ENCODE assay signal across 9 mouse cellular contexts in genomic region chr2:29751497-29751896, GRCm38 (mm10). TPM values are rescaled to one million over a fixed set of nuclear protein-coding genes. Genes with fewer than 3 reads are reported as not detected.
DNase-seq lines count a peak whose midpoint lies in the region; ATAC-seq and TF ChIP-seq lines count a peak whose summit lies in the region.
"Had no signal": no experiment of that assay in that cellular context is flagged by ENCODE, and none has a peak within 500 bp of the region (broad histone marks: within the 10 kb centered on the region; RNA-seq: fewer than 3 reads in every experiment).

Gene Gm13420, minus strand, starts transcription at chr2:29751685.

- in situ Hi-C loops in Patski (cut with MboI; ENCODE audit: low pct_unique_long_range_greater_than_20kb), result no loop called here

- H3K9me3 ChIP-seq in forebrain, embryonic 14.5 days (replicated peaks; ENCODE audit: control insufficient read depth, low read length), result no peaks in the 10 kb centered on the region

- no peaks in the 10 kb centered on the region for H3K36me3 ChIP-seq in forebrain, embryonic 14.5 days (ENCODE audit: control insufficient read depth, insufficient read depth, low read length)

- no peak for DNase-seq in Patski (ENCODE audit: low read depth, low spot score)
- DNase-seq in forebrain, embryonic 14.5 days (ENCODE audit: low spot score), result no peak
- DNase-seq in kidney, postnatal 25 days, result peak; percentile 77 to 91
- peak; percentile 42 for DNase-seq in lung, postnatal 36 days
- DNase-seq in cerebellum, adult 18-20 months, result no peak
- DNase-seq in layer of hippocampus, postnatal 36 days, result no peak
- DNase-seq in right cerebral cortex, adult 2 months (ENCODE audit: low spot score in 2 of 2), result no peak
- no peak for DNase-seq in adrenal gland, postnatal 10 days
- DNase-seq: thymus, postnatal 36 days had no signal

- ATAC-seq in Patski, result peak; percentile 73
- ATAC-seq in forebrain, embryonic 14.5 days, result no peak

- H3K4me1 ChIP-seq in forebrain, embryonic 14.5 days (ENCODE audit: control insufficient read depth, insufficient read depth, low read length), result no peaks in the 10 kb centered on the region

- TF ChIP-seq CTCF in Patski (IDR thresholded peaks at IDR 0.05), result no peak

- peak within 1 kb of the TSS; percentile 17; the same call in 1 of the 2 replicates for H3K9ac ChIP-seq in forebrain, embryonic 14.5 days (ENCODE audit: low read length)

- H3K4me3 ChIP-seq in forebrain, embryonic 14.5 days (ENCODE audit: low read depth, low read length), result no peak within 1 kb of the TSS

- H3K27ac ChIP-seq in forebrain, embryonic 14.5 days (ENCODE audit: low read depth, low read length), result no peak within 1 kb of the TSS

- POLR2A ChIA-PET in Patski (lab: Charles Lee), result no interaction called here

- WGBS in forebrain, embryonic 14.5 days, result 6% methylated on average over 28 of the region's 28 CpGs

- CTCF ChIA-PET in Patski (lab: Charles Lee), result interaction anchor here (1.4 kb wide), 1 partner anchor 13 kb away, joined by 9 read pairs; no protein-coding TSS in a partner anchor

- H3K4me2 ChIP-seq in forebrain, embryonic 14.5 days (ENCODE audit: low read length), result no peak within 1 kb of the TSS

- H3K27me3 ChIP-seq in Patski, result no peaks in the 10 kb centered on the region
- peaks cover 50% of the 10 kb centered on the region for H3K27me3 ChIP-seq in forebrain, embryonic 14.5 days (replicated peaks; ENCODE audit: control insufficient read depth, insufficient read depth, low read length)

RNA-seq across cellular contexts. Expression of gene Gm13420, which starts in this region (rescaled TPM):
- polyA plus RNA-seq in Patski (2021), result 0.49 TPM
- not detected in 2 replicates for polyA plus RNA-seq in forebrain, embryonic 14.5 days (2014; fragmentation: Nextera tagmentation; extraction: Ambion mirVana)
- total RNA-seq in layer of hippocampus, postnatal 36 days (2021), result under 1 TPM; 0.58 to 0.75 TPM
- total RNA-seq in adrenal gland, postnatal 10 days (2021), result under 1 TPM in 1 of 2 experiments, not detected in 1; 0.48 TPM

Comparison
In these comparisons a context has a peak if more than half of its experiments do, and no peak if none do; other contexts are left out.
1. Peak in ATAC-seq in Patski; RNA of the gene not detected or under 1 TPM.
2. DNase-seq: peak in kidney, postnatal 25 days (2 of 2) and lung, postnatal 36 days (single experiment); none in Patski (single experiment), forebrain, embryonic 14.5 days (single experiment), cerebellum, adult 18-20 months (0 of 2), layer of hippocampus, postnatal 36 days (0 of 2), right cerebral cortex, adult 2 months (0 of 2) and adrenal gland, postnatal 10 days (single experiment).